Mouse (Mus musculus): ENCODE results near the gene Fgd6. TPM values are rescaled to one million over a fixed set of nuclear protein-coding genes. Genes with fewer than 3 reads are reported as not detected.
A peak's percentile ranks its signal among the peaks of the same experiment; 100 is the strongest.

The Fgd6 gene
- total and polyA plus RNA-seq, 3 experiments = 1.2 to 2.8 TPM; not detected in 1

DNA sequence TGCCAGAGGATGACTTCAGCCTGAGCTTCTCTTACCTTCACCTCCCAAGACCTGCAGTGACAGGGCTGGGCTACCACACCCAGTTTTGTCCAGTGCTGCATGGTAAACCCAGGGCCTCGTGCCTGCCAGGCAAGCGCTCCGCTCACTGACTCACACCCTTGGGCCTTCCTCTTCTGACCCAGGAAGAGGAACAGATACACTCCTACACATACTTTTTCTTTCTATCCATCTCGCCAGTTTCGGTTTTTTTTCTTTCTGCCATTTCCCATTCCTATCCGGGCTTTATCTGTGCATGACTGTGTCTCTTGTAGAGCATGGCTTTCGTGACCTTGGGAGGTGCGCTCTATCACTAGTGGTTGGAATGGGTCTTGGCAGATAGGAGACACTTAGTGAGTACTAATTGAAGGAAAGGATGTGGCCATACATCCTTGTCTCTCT is 23.8 kb downstream of the Fgd6 start (continued):
- TF ChIP-seq MEF2A (IDR thresholded peaks at IDR 0.05; ENCODE audit: extremely low read depth, insufficient replicate concordance, low read depth, low read length, poor library complexity, severe bottlenecking) = no peak

DNA sequence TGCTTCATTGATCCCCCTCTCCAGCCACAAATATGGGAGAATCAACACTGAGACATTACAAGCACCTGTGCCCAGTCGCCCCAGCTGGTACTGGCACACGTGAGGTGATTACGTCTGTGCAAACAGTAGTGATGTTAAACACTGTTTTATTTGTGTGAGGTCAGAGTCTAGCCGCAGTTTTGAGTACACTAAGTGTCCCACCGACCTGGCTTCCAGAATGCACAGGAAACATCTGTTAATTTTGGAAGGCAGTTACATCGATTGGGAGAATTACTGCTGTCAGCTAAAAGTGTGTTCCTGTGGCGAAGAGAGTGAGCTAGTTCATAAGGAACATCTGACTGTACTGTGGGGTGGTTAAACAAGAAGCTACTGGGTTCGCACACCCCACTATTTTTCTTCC is 24.4 kb downstream of the Fgd6 start:
- Histone ChIP-seq H3K27me3 (ENCODE audit: control insufficient read depth in 1 of 2, insufficient read depth in 2 of 2, low read length in 2 of 2) (no peaks in the 10 kb centered on the region), H3K9ac (ENCODE audit: control insufficient read depth, low read depth, low read length, poor library complexity, severe bottlenecking) (peak overlapping the region; percentile 43; the same call in 1 of the 2 replicates), H3K9me3 (replicated peaks; ENCODE audit: insufficient read depth, low read length) (no peaks in the 10 kb centered on the region), H3K79me2 (ENCODE audit: control insufficient read depth, insufficient read depth, low read length, poor library complexity) (no peaks in the 10 kb centered on the region), H3K4me3 (ENCODE audit: control insufficient read depth in 1 of 2, insufficient read depth in 1 of 2, low read depth in 2 of 2, low read length in 2 of 2) (no peak overlapping the region; a peak in 1 of 4 replicates), H3K4me1 (ENCODE audit: control insufficient read depth in 1 of 2, insufficient read depth in 2 of 2, low read length in 2 of 2) (peaks cover 5 to 18% of the 10 kb centered on the region in 2 experiments; a peak in 3 of 4 replicates), H3K36me3 (ENCODE audit: control insufficient read depth in 1 of 2, insufficient read depth in 2 of 2, low read length in 2 of 2) (peaks cover 0 to 14% of the 10 kb centered on the region in 2 experiments; a peak in 2 of 4 replicates), H3K27ac (ENCODE audit: control insufficient read depth, low read depth, low read length) (peak overlapping the region; percentile 70)
- no peak for DNase-seq (ENCODE audit: low read depth, low spot score)
- TF ChIP-seq TCF12 (IDR thresholded peaks at IDR 0.05; ENCODE audit: low read depth, low read length) (no peak), GATA1 (IDR thresholded peaks at IDR 0.05; ENCODE audit: low read depth, low read length) (no peak), ZC3H11A (IDR thresholded peaks at IDR 0.05; ENCODE audit: low read depth, low read length) (no peak), MEF2A (IDR thresholded peaks at IDR 0.05; ENCODE audit: extremely low read depth, insufficient replicate concordance, low read depth, low read length, poor library complexity, severe bottlenecking) (no peak), TAL1 (IDR thresholded peaks at IDR 0.05; ENCODE audit: low read length) (no peak), CHD1 (IDR thresholded peaks at IDR 0.05; ENCODE audit: low read depth, low read length) (no peak)

DNA sequence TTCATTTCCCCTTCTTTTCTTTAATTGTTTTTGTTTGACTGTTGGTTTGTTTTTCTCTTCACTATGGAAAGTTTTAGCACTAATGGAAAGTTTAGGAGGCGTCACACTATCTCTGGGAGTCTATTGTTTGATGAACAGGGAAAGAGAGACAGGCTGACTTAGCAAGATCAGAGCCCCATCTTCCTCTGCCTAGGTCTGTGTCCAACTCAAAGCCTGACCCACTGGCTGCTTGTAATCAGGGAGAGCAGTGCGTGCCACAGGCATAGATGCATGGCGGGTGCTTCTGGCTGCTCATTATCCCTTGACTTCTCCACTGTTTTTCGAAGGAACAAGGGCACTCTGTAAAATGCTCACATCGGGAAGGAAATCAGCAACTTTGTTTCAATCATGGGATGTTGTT is 26.6 kb downstream of the Fgd6 start:
- no peak for TF ChIP-seq JUND (IDR thresholded peaks at IDR 0.05; ENCODE audit: low read depth, low read length)
- TF ChIP-seq UBTF (IDR thresholded peaks at IDR 0.05; ENCODE audit: borderline replicate concordance, insufficient read depth, low read depth, low read length) = no peak
- no peak for TF ChIP-seq USF2 (IDR thresholded peaks at IDR 0.05; ENCODE audit: borderline replicate concordance in 1 of 2, insufficient read depth in 1 of 2, low read depth in 1 of 2, low read length in 2 of 2)
- TF ChIP-seq USF1 (IDR thresholded peaks at IDR 0.05; ENCODE audit: low read depth, low read length) = no peak
- TF ChIP-seq MAX (IDR thresholded peaks at IDR 0.05; ENCODE audit: low read length) = no peak
- TF ChIP-seq MAFK (IDR thresholded peaks at IDR 0.05; ENCODE audit: borderline replicate concordance, low read depth, low read length) = no peak
- no peak for TF ChIP-seq SIN3A (IDR thresholded peaks at IDR 0.05; ENCODE audit: low read length)
- TF ChIP-seq SMC3 (IDR thresholded peaks at IDR 0.05; ENCODE audit: low read depth, low read length) = no peak
- TF ChIP-seq ZNF384 (IDR thresholded peaks at IDR 0.05; ENCODE audit: low read depth, low read length) = no peak
- no peak for TF ChIP-seq POLR2A (IDR thresholded peaks at IDR 0.05; ENCODE audit: control insufficient read depth in 1 of 2, insufficient read depth in 1 of 2, low read depth in 1 of 2, low read length in 2 of 2, poor library complexity in 1 of 2)
- TF ChIP-seq EP300 (IDR thresholded peaks at IDR 0.05; ENCODE audit: low read depth in 1 of 2, low read length in 2 of 2) = no peak
- no peak for TF ChIP-seq RAD21 (IDR thresholded peaks at IDR 0.05; ENCODE audit: low read depth, low read length)
- no peak for TF ChIP-seq RCOR1 (IDR thresholded peaks at IDR 0.05; ENCODE audit: low read depth, low read length)
- Histone ChIP-seq H3K27ac (ENCODE audit: control insufficient read depth, low read depth, low read length) (no peak overlapping the region), H3K4me1 (ENCODE audit: control insufficient read depth in 1 of 2, insufficient read depth in 2 of 2, low read length in 2 of 2) (peaks cover 5 to 18% of the 10 kb centered on the region in 2 experiments; a peak in 3 of 4 replicates), H3K9me3 (replicated peaks; ENCODE audit: insufficient read depth, low read length) (no peaks in the 10 kb centered on the region), H3K27me3 (ENCODE audit: control insufficient read depth in 1 of 2, insufficient read depth in 2 of 2, low read length in 2 of 2) (no peaks in the 10 kb centered on the region), H3K4me3 (ENCODE audit: control insufficient read depth in 1 of 2, insufficient read depth in 1 of 2, low read depth in 2 of 2, low read length in 2 of 2) (no peak overlapping the region), H3K79me2 (ENCODE audit: control insufficient read depth, insufficient read depth, low read length, poor library complexity) (no peaks in the 10 kb centered on the region), H3K9ac (ENCODE audit: control insufficient read depth, low read depth, low read length, poor library complexity, severe bottlenecking) (no peak overlapping the region), H3K36me3 (ENCODE audit: control insufficient read depth in 1 of 2, insufficient read depth in 2 of 2, low read length in 2 of 2) (peaks cover 0 to 16% of the 10 kb centered on the region in 2 experiments; a peak in 2 of 4 replicates)
- DNase-seq (ENCODE audit: low read depth, low spot score) = no peak

Data from MEL (cell line).